Mouse (Mus musculus) kidney, adult 11 months (tissue): ENCODE measurements around the gene Erc2.
A peak's percentile ranks its signal among the peaks of the same experiment; 100 is the strongest.

Experiments used
- DNase-seq: peaks from one replicate; pipeline ENCODE4 v3.0.0; 2022

Gene Erc2

DNA sequence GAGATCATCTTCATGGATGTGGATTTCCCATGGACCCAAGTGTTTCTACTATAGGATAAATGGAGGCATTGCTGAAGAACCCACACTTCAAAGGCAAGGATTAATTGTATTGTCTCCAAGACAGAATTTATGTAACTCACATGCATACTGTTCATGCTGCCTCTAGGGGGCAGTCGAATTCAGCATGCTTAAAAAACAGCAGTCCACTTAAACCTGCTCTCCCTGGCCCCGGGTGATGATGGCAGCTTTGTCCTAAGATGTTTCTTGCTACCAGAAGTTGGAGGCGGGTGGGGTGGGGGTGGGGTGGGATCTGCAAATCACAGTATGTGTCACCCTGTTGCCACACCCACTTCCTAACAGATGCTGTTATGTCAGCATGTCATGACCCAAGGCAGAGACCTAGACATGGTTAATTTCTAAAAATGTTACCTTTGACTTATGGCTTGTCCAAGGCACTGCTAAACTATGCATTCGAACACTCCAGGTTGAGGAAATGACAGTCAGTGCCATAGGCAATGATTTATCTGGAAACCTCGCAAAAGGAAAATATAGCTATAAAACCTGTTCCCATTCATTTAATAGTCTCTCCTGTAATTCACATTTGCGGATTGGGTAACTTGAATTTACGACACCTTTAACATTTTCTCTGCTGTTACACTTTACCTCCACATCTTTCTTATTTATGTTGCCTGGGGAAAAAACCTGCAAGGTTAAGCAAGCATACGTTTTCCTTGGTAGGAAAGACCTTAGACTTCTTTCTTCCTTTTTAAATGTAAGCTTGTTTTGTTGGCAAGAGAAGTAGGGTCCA lies 467.6 kb downstream of the Erc2 start:
- DNase-seq = no peak

DNA sequence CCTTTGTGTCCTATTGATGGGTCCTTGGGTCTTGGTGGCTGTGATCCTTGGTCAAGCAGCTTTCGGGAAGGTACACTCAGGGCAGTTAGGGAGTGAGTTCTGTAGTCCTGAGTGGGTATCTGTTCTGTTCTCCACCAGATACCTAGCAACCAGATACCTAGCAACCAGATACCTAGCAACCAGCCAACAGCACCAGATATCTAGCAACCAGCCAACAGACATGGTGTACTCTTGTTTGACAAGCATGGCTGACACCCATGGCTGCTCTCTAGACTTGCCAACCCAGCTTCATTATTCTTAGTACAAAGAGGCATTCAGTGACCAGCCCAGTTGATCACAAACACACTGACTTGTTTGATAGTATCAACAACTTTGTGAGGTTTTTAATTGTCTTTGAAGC lies 469.1 kb downstream of the Erc2 start:
- no peak for DNase-seq

DNA sequence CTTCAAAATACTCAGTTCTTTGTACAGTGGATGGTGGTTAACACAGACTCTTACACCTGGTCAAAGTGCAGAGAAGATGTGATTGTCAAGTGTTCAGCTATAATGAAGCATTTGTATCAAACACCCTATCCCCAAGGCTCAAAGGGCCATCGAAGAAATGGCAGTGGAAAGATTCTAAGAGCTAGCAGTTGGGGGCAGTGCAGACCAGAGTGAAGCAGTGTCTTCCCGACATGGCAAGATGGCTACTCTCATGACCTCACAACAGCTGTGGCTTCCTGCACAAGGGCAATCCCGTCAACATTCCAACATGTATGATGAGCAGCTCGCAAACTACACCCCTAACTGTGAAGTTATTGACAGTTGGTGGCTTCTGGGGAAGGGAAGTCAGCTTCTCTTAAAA lies 471.0 kb downstream of the Erc2 start:
- no peak for DNase-seq

GRCm38 (mm10) chr14:28093913-28094312 lies 471.7 kb downstream of the Erc2 start:
- no peak for DNase-seq

GRCm38 (mm10) chr14:28099084-28099483 lies 476.9 kb downstream of the Erc2 start:
- peak; percentile 8 for DNase-seq

GRCm38 (mm10) chr14:28113121-28113520 lies 490.9 kb downstream of the Erc2 start:
- DNase-seq = no peak

DNA sequence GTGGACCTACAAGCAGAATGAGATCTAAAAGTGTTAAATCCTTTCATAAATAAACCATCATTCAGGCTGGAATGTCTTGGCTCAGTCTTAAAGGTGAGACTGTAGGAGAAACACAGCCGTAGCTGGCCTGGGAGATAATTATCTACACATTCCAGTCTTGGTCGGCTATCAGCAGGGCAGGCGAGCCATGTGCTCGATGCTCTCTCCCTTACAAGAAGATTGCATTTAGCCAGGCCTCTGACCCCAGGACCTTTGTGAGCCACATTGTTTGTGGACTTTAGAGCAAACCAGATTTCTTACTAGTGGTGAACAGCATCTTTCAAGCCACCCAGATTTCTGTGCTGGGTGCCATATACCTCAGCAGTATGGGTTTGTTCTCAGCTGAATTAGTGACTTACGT lies 498.6 kb downstream of the Erc2 start:
- DNase-seq = no peak

GRCm38 (mm10) chr14:28126842-28127241 lies 504.6 kb downstream of the Erc2 start:
- no peak for DNase-seq

- DNase-seq = no peak
Measured at GRCm38 (mm10) chr14:28128999-28129398, 506.8 kb downstream of the Erc2 start.

GRCm38 (mm10) chr14:28143998-28144397 lies 521.8 kb downstream of the Erc2 start:
- DNase-seq = no peak

GRCm38 (mm10) chr14:28147201-28147600 lies 525.0 kb downstream of the Erc2 start:
- DNase-seq = no peak

DNA sequence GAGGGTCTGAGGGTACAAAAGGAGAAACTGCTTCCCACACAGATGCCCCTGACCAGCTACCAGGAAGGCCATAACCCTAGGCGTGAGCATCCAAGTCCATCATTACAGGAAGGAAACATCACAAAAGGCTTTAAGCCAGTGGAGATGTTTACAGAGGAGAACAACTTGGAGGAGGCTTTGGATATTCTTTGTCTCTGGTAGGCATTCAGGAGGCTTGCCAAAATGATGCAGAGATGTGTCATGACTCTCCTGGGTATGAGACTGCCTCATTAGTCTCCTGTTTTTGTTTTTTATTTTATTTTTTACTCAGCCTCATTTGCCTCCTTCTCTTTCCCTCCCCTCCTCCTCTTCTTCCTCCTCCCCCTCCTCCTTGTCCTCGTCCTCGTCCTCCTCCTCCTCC lies 528.7 kb downstream of the Erc2 start:
- DNase-seq = no peak

- DNase-seq = no peak
Measured at GRCm38 (mm10) chr14:28155706-28156105, 533.5 kb downstream of the Erc2 start.

GRCm38 (mm10) chr14:28160852-28161251 lies 538.6 kb downstream of the Erc2 start:
- DNase-seq = no peak

- no peak for DNase-seq
Measured at GRCm38 (mm10) chr14:28164642-28165408, 542.6 kb downstream of the Erc2 start.

- no peak for DNase-seq
Measured at GRCm38 (mm10) chr14:28165621-28166211, 543.5 kb downstream of the Erc2 start.

DNA sequence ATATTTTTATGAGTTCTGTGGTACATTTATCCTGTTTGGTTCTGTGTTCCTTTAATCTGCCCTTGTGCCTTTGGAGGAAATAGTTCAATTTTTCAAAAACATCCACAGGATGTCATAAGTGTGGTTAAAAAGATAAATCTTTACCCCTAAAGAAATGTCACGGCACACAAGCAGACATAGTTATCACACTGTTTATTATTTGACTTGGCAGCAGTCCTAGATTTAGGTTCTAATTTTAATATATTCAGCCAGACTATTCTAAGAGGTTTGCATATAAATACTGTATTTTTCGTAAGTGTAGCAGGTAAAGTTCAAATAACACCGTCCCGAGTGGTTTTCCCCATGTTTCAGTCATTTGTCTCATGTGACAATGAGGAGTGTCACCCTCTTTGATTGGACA lies 548.5 kb downstream of the Erc2 start:
- DNase-seq = no peak

- DNase-seq = no peak
Measured at GRCm38 (mm10) chr14:28171364-28171763, 549.1 kb downstream of the Erc2 start.

DNA sequence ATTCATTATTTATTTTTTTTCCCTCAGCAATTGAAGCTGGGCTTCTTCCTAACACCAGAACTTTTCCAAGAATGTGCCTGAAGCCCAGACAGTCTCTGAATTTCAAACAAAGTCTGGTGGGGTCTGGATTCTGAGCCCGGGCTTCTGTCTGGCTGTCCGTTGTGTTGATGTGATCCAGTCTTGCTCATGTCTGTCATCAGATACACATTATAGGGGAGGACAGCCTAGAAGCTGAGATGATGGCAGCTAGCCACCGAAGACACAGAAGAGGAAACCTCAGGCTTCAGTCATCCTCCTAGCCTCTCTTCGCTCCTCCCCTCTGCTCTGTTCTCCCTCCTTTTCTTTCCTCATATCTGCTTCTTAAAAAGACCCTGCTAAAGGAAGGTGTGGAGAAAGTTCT lies 551.5 kb downstream of the Erc2 start:
- no peak for DNase-seq

- DNase-seq = no peak
Measured at GRCm38 (mm10) chr14:28181070-28181825, 559.0 kb downstream of the Erc2 start.

DNA sequence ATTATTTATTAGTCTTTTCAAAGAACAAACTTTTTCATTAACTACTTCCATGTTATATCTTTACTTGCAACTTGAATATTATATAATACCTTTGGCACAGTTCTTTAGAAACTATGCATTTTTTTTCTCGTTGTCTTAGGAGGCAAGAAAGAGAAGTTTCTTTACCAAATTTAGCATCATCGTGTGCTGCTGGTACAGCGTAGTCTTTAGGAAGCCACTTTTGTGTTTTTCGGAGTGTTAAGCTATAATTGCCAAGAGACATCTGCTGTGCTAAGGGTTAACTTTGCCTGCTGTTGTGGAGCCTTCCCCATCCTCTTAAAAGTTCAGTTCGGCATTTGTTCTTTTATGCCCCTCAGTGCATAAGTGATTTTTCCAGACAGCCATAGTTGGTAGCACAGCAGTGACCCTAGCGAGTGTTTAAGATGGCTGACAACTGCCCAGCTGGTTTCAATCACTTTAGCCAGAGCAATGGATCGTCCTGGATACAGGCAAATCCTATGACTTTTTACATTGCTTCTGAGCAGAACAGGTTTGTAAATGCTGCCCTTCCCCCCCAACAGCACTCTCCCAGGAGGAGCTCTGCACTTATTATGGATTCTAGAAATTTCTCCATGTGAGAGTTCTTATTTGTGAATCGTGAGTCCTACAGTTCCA lies 570.6 kb downstream of the Erc2 start:
- no peak for DNase-seq

DNA sequence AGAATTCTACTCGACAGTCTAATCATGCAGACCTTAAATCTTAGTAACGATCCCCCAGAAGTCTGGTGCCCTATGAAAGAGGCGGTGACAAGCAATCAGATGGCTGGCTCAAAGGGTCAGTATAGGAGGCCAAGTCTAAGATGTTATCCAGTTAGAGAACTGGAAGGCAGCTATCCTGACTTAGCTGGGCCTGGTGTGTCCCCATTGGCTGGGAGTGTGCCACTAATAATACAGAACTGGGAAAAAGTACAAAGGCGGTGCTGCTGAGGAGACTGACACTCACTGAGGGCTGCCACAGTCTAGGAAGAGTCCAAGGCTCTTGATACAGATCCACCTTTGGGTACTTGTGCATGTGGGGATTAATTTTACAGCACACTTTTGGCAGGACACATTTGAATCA lies 581.6 kb downstream of the Erc2 start:
- no peak for DNase-seq

GRCm38 (mm10) chr14:28206303-28206702 lies 584.1 kb downstream of the Erc2 start:
- no peak for DNase-seq
